Mouse (Mus musculus) intestine, embryonic 16.5 days (tissue): Measurements from ENCODE around the gene Stub1. TPM values are rescaled to one million over a fixed set of nuclear protein-coding genes. Genes with fewer than 3 reads are reported as not detected.
A peak's percentile ranks its signal among the peaks of the same experiment; 100 is the strongest.

Experiments used
- ATAC-seq: fragments of 200-750 bp; cut with Nextera tagmentation; 2 replicates; pipeline ENCODE4 v1.8.0; 2017; ENCODE audit warnings: moderate TSS enrichment, moderate library complexity
- H3K27ac ChIP-seq: fragments of 300-500 bp; sonication (generic); 2 replicates; pipeline ENCODE4 v1.5.1; 2014; ENCODE audit warnings: mild to moderate bottlenecking, low read length
- H3K27me3 ChIP-seq: fragments of 300-500 bp; sonication (generic); replicated peaks from 2 replicates; pipeline ENCODE4 v1.6.1; 2014; ENCODE audit warnings: low read length, control low read depth, mixed read lengths; ENCODE audit not compliant: control insufficient read depth, insufficient read depth
- H3K36me3 ChIP-seq: fragments of 300-500 bp; sonication (generic); 2 replicates; pipeline ENCODE4 v1.6.1; 2014; ENCODE audit warnings: low read length, control low read depth; ENCODE audit not compliant: control insufficient read depth, insufficient read depth
- H3K4me1 ChIP-seq: fragments of 300-500 bp; sonication (generic); 2 replicates; pipeline ENCODE4 v1.6.1; 2014; ENCODE audit warnings: low read length, control low read depth, mixed read lengths; ENCODE audit not compliant: control insufficient read depth, insufficient read depth
- H3K4me2 ChIP-seq: fragments of 300-500 bp; sonication (generic); 2 replicates; pipeline ENCODE4 v1.6.1; 2014; ENCODE audit warnings: low read depth, low read length, control low read depth
- H3K4me3 ChIP-seq: fragments of 300-500 bp; sonication (generic); 2 replicates; pipeline ENCODE4 v1.5.1; 2014; ENCODE audit warnings: mild to moderate bottlenecking, low read length
- H3K9ac ChIP-seq: fragments of 300-500 bp; sonication (generic); 2 replicates; pipeline ENCODE4 v1.6.1; 2014; ENCODE audit warnings: low read depth, low read length
- H3K9me3 ChIP-seq: fragments of 300-500 bp; sonication (generic); 2 replicates; pipeline ENCODE4 v1.6.1; 2016; ENCODE audit warnings: low read length, control low read depth; ENCODE audit not compliant: control insufficient read depth
- WGBS: fragments of 180-500 bp; shearing (Covaris S2); extraction: QIAGEN DNeasy Blood & Tissue Kit; methylation state at CpG from one replicate; pipeline ENCODE4 v1.1.7; 2014; 5-methylcytosine and 5-hydroxymethylcytosine counted together
- polyA plus RNA-seq: library from polyadenylated mRNA; unstranded; fragments of >200 nt; fragmentation: Nextera tagmentation; extraction: Ambion mirVana; gene quantifications from 2 replicates; pipeline ENCODE4 v1.2.1, GENCODE M21; 2015

The Stub1 gene
- polyA plus RNA-seq, 1 experiment from 2014 or later, result 321 TPM

DNA sequence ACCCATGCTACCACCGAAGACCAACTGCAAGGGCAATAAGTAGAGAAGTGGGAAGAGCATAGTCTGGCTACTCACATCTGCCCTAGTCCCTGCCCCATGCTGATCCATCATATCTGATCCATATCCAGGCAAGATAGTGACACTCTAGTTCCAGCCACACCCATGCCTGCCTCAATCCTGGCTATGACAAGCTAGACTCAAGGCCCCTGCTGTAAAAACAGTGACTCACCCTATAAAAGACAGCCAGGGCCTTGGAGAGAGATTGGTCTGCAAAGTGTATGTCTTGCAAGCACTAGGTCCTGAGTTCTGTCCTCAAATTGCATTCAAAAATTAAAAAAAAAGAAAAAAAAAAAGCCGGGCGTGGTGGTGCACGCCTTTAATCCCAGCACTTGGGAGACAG lies 26.7 kb downstream of the Stub1 start:
- WGBS, result 68% methylated on average over 4 of the region's 4 CpGs
- ATAC-seq, result peak; percentile 59; the same call in 1 of the 2 replicates

DNA sequence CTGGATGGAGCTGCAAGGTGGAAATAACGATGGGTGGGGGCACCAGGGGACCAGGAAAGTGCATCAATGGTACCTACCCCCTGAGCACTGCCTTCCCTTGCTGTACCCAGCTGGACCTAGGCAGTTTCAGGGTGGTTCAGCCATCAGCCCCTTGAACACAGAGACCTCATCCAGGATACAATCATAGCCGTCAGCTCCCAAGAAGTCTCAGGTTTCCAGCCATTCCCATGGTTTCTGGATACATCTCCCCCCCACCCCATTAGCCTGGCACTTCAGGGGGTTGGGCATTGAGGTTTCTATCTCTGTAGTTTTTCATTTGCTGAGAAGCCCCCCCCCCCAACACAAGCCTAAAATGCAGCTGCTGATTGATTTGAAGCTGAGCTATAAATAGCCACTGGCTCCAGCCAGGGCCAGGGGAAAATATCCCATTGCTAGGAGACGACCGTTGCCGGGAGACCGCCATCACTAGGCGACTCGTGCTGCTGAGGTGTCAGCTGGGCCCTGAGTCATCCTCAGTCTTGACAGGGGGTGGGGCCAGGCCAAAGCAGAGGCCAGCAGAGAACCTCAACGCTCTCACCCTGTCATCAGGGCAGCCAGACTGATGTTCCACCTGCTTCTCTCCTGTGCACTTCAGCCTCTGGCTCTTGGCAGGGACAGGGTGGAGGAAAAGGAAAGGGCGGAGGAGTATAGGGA lies 30.2 kb downstream of the Stub1 start:
- 11% methylated on average over 10 of the region's 10 CpGs for WGBS
- no peaks in the 10 kb centered on the region for H3K27me3 ChIP-seq
- H3K4me2 ChIP-seq, result no peak overlapping the region
- no peak overlapping the region for H3K27ac ChIP-seq
- H3K4me1 ChIP-seq, result no peaks in the 10 kb centered on the region
- H3K36me3 ChIP-seq, result no peaks in the 10 kb centered on the region
- H3K9me3 ChIP-seq, result no peaks in the 10 kb centered on the region
- peak; percentile 45 for ATAC-seq
- H3K4me3 ChIP-seq, result no peak overlapping the region
- H3K9ac ChIP-seq, result no peak overlapping the region

More for the DNA sequence above, 26.7 kb downstream of the Stub1 start:
- H3K4me3 ChIP-seq, result no peak overlapping the region
- peaks cover 8% of the 10 kb centered on the region for H3K4me1 ChIP-seq
- H3K36me3 ChIP-seq, result no peaks in the 10 kb centered on the region
- no peak overlapping the region for H3K27ac ChIP-seq
- no peak overlapping the region for H3K4me2 ChIP-seq
- no peaks in the 10 kb centered on the region for H3K9me3 ChIP-seq
- peaks cover 20% of the 10 kb centered on the region for H3K27me3 ChIP-seq
- no peak overlapping the region for H3K9ac ChIP-seq

DNA sequence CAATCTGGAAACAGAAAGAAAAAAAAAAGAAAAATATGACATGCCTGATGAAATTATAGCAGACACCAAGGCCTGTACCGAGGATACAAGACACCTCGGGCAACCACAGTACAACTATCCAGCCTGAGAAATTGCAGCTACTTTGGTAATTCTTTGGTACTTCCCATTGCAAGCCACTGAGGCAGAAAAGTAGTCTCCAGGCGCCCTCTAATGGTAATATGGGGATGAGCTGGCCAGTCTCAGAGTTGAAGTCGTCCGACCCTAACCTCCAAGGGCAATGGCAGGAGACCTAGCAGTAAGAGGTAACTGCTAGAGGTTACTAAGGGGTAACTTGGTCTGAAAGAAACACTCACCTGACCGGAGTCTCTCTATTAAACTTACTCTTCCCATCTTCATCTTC lies 32.2 kb downstream of the Stub1 start:
- no peaks in the 10 kb centered on the region for H3K27me3 ChIP-seq
- no peak overlapping the region for H3K9ac ChIP-seq
- peak; percentile 32; the same call in 1 of the 2 replicates for ATAC-seq
- H3K4me2 ChIP-seq, result no peak overlapping the region
- WGBS, result 8% methylated on average over 6 of the region's 6 CpGs
- no peaks in the 10 kb centered on the region for H3K36me3 ChIP-seq
- H3K27ac ChIP-seq, result no peak overlapping the region
- no peaks in the 10 kb centered on the region for H3K9me3 ChIP-seq
- H3K4me1 ChIP-seq, result peaks cover 10% of the 10 kb centered on the region; the same call in 1 of the 2 replicates
- no peak overlapping the region for H3K4me3 ChIP-seq

DNA sequence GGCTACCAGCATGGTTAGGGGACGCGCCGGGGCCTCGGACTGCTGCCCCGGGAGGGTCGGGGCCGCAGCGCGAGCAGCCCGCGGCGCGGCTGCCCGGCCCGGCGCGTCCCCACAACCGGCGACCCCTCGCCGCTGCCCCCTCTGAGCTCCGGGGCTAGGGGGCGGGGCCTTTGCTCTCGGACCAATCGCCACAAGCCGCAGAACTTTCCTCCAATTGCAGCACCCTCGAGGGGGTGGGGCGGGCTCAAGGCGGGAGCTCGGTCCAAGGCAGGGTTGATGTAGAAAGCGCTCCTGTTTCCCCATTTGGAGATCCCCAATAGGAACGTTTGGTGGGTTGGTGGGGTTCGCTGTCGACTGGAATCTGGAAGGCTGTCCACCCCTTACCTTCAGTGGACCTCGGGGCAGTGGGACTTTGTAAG lies 36.2 kb downstream of the Stub1 start, which contains the start of gene Metrn:
TSS of gene Metrn (minus strand) at position 186 of the 419 bp plus-strand sequence.
- Histone ChIP-seq H3K9me3 (no peaks in the 10 kb centered on the region), H3K4me2 (peak within 1 kb of the TSS; percentile 97), H3K27me3 (no peaks in the 10 kb centered on the region), H3K4me3 (peak within 1 kb of the TSS; percentile 83), H3K4me1 (peaks cover 29% of the 10 kb centered on the region), H3K36me3 (0 out of 2 replicates have a peak, but pooled peaks cover 2% of the 10 kb centered on the region), H3K9ac (peak within 1 kb of the TSS; percentile 75), H3K27ac (peak within 1 kb of the TSS; percentile 6)
- peak; percentile 77 for ATAC-seq
- WGBS, result under 1% methylated on average over 35 of the region's 35 CpGs

GRCm38 (mm10) chr17:25796211-25796771 lies 36.9 kb downstream of the Stub1 start:
- Histone ChIP-seq H3K27ac (peak overlapping the region; percentile 6), H3K9me3 (no peaks in the 10 kb centered on the region), H3K4me1 (peaks cover 31% of the 10 kb centered on the region), H3K4me3 (peak overlapping the region; percentile 83), H3K4me2 (peak overlapping the region; percentile 97), H3K27me3 (no peaks in the 10 kb centered on the region), H3K9ac (peak overlapping the region; percentile 75), H3K36me3 (0 out of 2 replicates have a peak, but pooled peaks cover 2% of the 10 kb centered on the region)
- WGBS, result 5% methylated on average over 36 of the region's 37 CpGs
- ATAC-seq, result 0 out of 2 replicates have a peak, but pooled peaks have one; percentile 1

DNA sequence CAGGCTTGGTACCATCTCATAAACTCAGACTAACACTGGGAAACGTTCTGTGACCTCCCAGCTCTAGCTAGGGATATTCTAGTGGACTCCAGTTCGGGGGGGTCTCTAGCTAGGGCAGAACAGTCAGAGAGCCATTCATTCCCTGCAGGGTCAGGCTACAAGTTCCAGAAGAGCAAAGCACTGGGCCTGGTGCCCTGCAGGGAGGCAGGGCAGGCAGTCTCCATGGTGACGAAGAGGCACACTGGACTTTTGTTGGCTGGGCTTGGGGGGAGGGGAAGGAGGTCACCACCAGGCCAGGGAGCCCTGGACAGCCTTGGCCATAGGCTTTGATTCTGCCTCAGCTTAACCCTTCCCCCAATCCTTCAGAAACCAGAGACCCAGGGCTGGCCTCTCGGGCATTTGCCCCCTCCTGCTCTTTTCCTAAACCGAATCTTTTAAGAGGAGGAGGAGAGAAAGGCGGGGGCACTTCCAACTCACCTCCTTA lies 37.6 kb downstream of the Stub1 start, which contains the start of gene AC134908.4:
TSS of gene AC134908.4 (minus strand) at position 51 of the 484 bp plus-strand sequence.
- Histone ChIP-seq H3K4me2 (peak within 1 kb of the TSS; percentile 97), H3K27me3 (no peaks in the 10 kb centered on the region), H3K27ac (peak within 1 kb of the TSS; percentile 28), H3K9ac (peak within 1 kb of the TSS; percentile 75), H3K4me3 (peak within 1 kb of the TSS; percentile 83), H3K4me1 (peaks cover 37% of the 10 kb centered on the region), H3K9me3 (no peaks in the 10 kb centered on the region), H3K36me3 (0 out of 2 replicates have a peak, but pooled peaks cover 2% of the 10 kb centered on the region)
- WGBS, result 39% methylated on average over 6 of the region's 6 CpGs
- no peak for ATAC-seq

DNA sequence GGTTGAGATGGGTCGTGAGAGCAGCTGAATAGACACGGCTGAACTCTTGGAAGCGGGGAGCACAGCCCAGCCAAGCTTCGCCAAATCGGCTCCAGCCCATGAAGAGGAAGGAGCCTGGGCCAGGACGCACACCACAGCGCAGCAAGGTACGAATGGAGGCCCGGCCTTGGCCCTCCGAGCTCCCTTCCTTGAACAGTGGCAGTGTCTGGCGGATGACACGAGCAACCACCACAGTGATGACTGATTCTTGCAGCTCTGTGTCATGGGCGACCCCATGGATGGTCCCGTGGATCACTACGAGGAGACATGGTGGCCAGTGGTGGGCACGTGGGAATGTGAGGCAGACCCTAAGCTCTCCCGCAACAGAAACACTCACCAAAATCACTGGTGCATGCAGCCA lies 38.2 kb downstream of the Stub1 start:
- no peak for ATAC-seq
- Histone ChIP-seq H3K36me3 (0 out of 2 replicates have a peak, but pooled peaks cover 2% of the 10 kb centered on the region), H3K27me3 (no peaks in the 10 kb centered on the region), H3K4me2 (no peak overlapping the region), H3K27ac (0 out of 2 replicates have a peak overlapping the region, but pooled peaks have one; percentile 28), H3K4me3 (no peak overlapping the region), H3K9me3 (no peaks in the 10 kb centered on the region), H3K4me1 (peaks cover 37% of the 10 kb centered on the region), H3K9ac (no peak overlapping the region)
- 82% methylated on average over 17 of the region's 17 CpGs for WGBS

DNA sequence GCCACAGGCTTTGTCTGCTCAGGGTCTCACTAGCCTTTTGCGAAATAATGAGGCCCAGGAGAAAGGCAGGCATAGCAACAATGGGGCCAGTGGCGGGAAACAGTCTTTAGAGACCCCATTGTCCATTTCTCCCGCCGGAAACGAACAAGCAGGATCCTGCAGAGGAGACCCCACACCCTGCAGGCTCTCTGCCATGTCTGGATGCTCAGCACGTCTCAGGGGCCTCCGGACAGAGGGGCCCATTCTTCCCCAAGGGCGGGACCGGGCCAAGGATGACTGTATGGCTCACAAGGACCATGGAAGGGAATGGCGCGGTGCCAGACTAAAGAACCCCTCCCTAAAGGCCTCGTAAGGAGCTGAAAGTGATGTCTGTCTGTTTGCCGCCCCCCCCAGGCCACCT lies 39.0 kb downstream of the Stub1 start:
- WGBS, result 66% methylated on average over 13 of the region's 13 CpGs

GRCm38 (mm10) chr17:25792615-25793014 lies 40.6 kb downstream of the Stub1 start, which contains the start of gene Fam173a:
Fam173a (minus strand) TSS chr17:25792901.
- peaks cover 37% of the 10 kb centered on the region for H3K4me1 ChIP-seq
- no peaks in the 10 kb centered on the region for H3K9me3 ChIP-seq
- H3K27ac ChIP-seq, result peak within 1 kb of the TSS; percentile 99
- H3K9ac ChIP-seq, result peak within 1 kb of the TSS; percentile 89
- H3K27me3 ChIP-seq, result no peaks in the 10 kb centered on the region
- ATAC-seq, result peak; percentile 67
- peak within 1 kb of the TSS; percentile 85 for H3K4me3 ChIP-seq
- under 1% methylated on average over 14 of the region's 14 CpGs for WGBS
- H3K36me3 ChIP-seq, result peaks cover 10% of the 10 kb centered on the region; the same call in 1 of the 2 replicates
- H3K4me2 ChIP-seq, result peak within 1 kb of the TSS; percentile 90

More for the DNA sequence above, 39.0 kb downstream of the Stub1 start:
- no peak overlapping the region for H3K4me2 ChIP-seq
- no peaks in the 10 kb centered on the region for H3K27me3 ChIP-seq
- peaks cover 8% of the 10 kb centered on the region; the same call in 1 of the 2 replicates for H3K36me3 ChIP-seq
- no peak overlapping the region for H3K27ac ChIP-seq
- no peaks in the 10 kb centered on the region for H3K9me3 ChIP-seq
- H3K9ac ChIP-seq, result 0 out of 2 replicates have a peak overlapping the region, but pooled peaks have one; percentile 13
- no peak overlapping the region for H3K4me3 ChIP-seq
- peaks cover 37% of the 10 kb centered on the region for H3K4me1 ChIP-seq
- ATAC-seq, result no peak
